Mouse (Mus musculus) bone marrow macrophage, adult 2 months (primary cell): ENCODE measurements at regions not wholly inside any gene's neighbourhood (a gene's known extent, or its start where the extent isn't known, plus 50 kb on each side); places are given as distances from the start of the nearest gene placed in this dataset.

ENCODE experiments used
- CTCF ChIP-seq: IDR thresholded peaks from 2 replicates; pipeline ENCODE4 v1.5.1; 2012; ENCODE audit warnings: low read depth, mild to moderate bottlenecking, low read length, moderate library complexity
- POLR2A ChIP-seq: IDR thresholded peaks from 2 replicates; pipeline ENCODE4 v1.6.1; 2012; ENCODE audit warnings: mild to moderate bottlenecking, low read depth, low read length, borderline replicate concordance

DNA sequence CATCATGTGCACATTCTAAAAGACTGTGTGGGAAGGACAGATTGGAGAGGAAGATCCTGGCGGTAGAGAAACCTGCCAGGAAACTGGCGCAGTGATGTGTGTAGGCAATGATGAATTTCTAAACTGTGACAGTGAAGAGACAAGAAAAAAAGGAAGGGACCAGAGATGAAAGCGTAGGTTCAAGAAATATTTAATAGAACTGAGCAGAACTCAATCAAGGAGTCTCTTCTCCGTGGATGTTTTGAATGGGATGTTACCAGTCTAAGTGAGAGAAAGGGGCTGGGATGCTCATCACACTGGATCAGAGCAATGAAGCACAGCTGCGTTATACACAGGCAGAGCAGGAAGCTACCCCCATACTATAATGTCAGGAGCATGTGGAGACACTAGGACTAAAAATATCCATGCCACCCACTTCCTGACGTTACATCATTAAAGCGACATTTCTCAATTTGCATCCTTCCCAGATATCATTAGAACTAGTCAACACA, 119.5 kb upstream of the Usp47 start:
- TF ChIP-seq CTCF (no peak), POLR2A (no peak)
